Mouse (Mus musculus): ENCODE results near the gene Plxnd1. TPM values are rescaled to one million over a fixed set of nuclear protein-coding genes. Genes with fewer than 3 reads are reported as not detected.

Plxnd1 gene
- polyA plus RNA-seq (2012; rRNA removed): 24.8 and 25.2 TPM in 2 replicates

GRCm38 (mm10) chr6:115994877-115995520, at the start of gene Plxnd1:
Gene Plxnd1 (minus strand): TSS chr6:115995005.

DNA sequence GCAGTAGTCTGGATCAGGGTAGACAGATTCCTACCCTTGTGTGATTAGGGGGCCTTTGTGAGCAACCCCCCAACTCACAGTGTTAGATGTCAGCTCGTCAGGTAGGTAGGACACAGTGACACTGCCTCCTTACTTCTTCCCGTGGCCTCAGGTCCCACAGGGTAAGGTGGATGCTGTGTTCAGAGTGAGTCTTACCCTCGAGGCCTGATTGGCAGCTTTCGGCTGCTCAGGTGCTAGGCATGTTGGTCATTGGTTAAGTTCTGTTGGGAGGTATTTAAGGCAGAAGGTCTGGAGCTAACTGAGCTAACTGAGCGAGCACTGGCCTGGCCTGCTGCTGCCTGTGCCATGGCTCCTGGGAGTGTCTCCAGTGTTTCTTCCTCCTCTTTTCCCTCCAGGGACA, 50.2 kb downstream of the Plxnd1 start, which contains the start of gene H1foo:
Gene H1foo, plus strand, starts transcription at position 301 of the 400 bp plus-strand sequence.

DNA sequence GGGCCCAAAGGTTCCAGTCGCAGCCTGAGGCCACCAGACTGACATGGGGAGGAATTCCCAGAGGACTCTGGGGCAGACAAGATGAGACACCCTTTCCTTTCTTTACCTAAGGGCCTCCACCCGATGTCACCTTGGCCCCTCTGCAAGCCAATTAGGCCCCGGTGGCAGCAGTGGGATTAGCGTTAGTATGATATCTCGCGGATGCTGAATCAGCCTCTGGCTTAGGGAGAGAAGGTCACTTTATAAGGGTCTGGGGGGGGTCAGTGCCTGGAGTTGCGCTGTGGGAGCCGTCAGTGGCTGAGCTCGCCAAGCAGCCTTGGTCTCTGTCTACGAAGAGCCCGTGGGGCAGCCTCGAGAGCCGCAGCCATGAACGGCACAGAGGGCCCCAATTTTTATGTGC, 63.2 kb downstream of the Plxnd1 start, which contains the start of gene Rho:
Gene Rho, plus strand, starts transcription at position 110 of the 400 bp plus-strand sequence.

Other genes with a start within 250 kb of the Plxnd1 start
- 21.0 and 36.1 TPM in 2 replicates for gene Tmem40, start 232.6 kb downstream of the Plxnd1 start, polyA plus RNA-seq (2012; rRNA removed)
- gene Cand2, start 220.5 kb downstream of the Plxnd1 start, polyA plus RNA-seq (2012; rRNA removed): 2.2 and 2.4 TPM in 2 replicates
- gene Rpl32, start 186.3 kb downstream of the Plxnd1 start, polyA plus RNA-seq (2012; rRNA removed): 68.1 and 71.4 TPM in 2 replicates
- 0.08 and 0.14 TPM in 2 replicates for gene Efcab12, start 156.6 kb downstream of the Plxnd1 start, polyA plus RNA-seq (2012; rRNA removed)
- 0.08 and 0.24 TPM in 2 replicates for gene Mbd4, start 141.6 kb downstream of the Plxnd1 start, polyA plus RNA-seq (2012; rRNA removed)
- gene Ift122, start 141.5 kb downstream of the Plxnd1 start, polyA plus RNA-seq (2012; rRNA removed): 5.7 and 5.8 TPM in 2 replicates
- 0.22 and 0.42 TPM in 2 replicates for gene Rho, start 63.3 kb downstream of the Plxnd1 start, polyA plus RNA-seq (2012; rRNA removed)
- not detected in 2 replicates for gene H1foo, start 50.1 kb downstream of the Plxnd1 start, polyA plus RNA-seq (2012; rRNA removed)
- 2.9 and 3.2 TPM in 2 replicates for gene Tmcc1, start 198.5 kb upstream of the Plxnd1 start, polyA plus RNA-seq (2012; rRNA removed)
- 11.1 and 12.3 TPM in 2 replicates for gene Washc2, start 213.0 kb upstream of the Plxnd1 start, polyA plus RNA-seq (2012; rRNA removed)